Mouse (Mus musculus) heart, postnatal 0 days (tissue): ENCODE results near the gene Mier2. TPM values are rescaled to one million over a fixed set of nuclear protein-coding genes. Genes with fewer than 3 reads are reported as not detected.

ENCODE experiments used
- ATAC-seq: fragments of 200-750 bp; cut with Nextera tagmentation; 2 replicates; pipeline ENCODE4 v1.8.0; 2017; ENCODE audit warnings: low read depth, moderate number of reproducible peaks, moderate library complexity; ENCODE audit not compliant: insufficient read depth
- DNase-seq: peaks from one replicate; pipeline ENCODE4 v3.0.0-alpha.2; 2016; ENCODE audit warnings: low spot score
- H3K27ac ChIP-seq: fragments of 300-500 bp; sonication (generic); 2 replicates; pipeline ENCODE4 v1.5.1; 2014; ENCODE audit warnings: low read depth, mild to moderate bottlenecking
- H3K27me3 ChIP-seq: fragments of 300-500 bp; sonication (generic); 2 replicates; pipeline ENCODE4 v1.6.1; 2014; ENCODE audit warnings: low read length, mixed read lengths; ENCODE audit not compliant: control insufficient read depth, insufficient read depth
- H3K36me3 ChIP-seq: fragments of 300-500 bp; sonication (generic); replicated peaks from 2 replicates; pipeline ENCODE4 v1.6.1; 2014; ENCODE audit warnings: low read length, mixed read lengths; ENCODE audit not compliant: control insufficient read depth, insufficient read depth
- H3K4me1 ChIP-seq: fragments of 300-500 bp; sonication (generic); 2 replicates; pipeline ENCODE4 v1.6.1; 2014; ENCODE audit warnings: antibody characterized with exemption; ENCODE audit not compliant: control insufficient read depth, insufficient read depth
- H3K4me2 ChIP-seq: fragments of 300-500 bp; sonication (generic); 2 replicates; pipeline ENCODE4 v1.6.1; 2014; ENCODE audit warnings: low read depth, mild to moderate bottlenecking, low read length, moderate library complexity
- H3K4me3 ChIP-seq: fragments of 300-500 bp; sonication (generic); 2 replicates; pipeline ENCODE4 v1.5.1; 2014; ENCODE audit warnings: low read depth, low read length
- H3K9ac ChIP-seq: fragments of 300-500 bp; sonication (generic); replicated peaks from 2 replicates; pipeline ENCODE4 v1.6.1; 2014; ENCODE audit warnings: low read depth, low read length, mixed read lengths
- H3K9me3 ChIP-seq: fragments of 300-500 bp; sonication (generic); replicated peaks from 2 replicates; pipeline ENCODE4 v1.6.1; 2016; ENCODE audit warnings: low read length; ENCODE audit not compliant: control insufficient read depth
- CTCF ChIP-seq: IDR thresholded peaks from 2 replicates; pipeline ENCODE4 v1.5.1; 2016; ENCODE audit warnings: antibody characterized with exemption, control low read depth, low read depth
- EP300 ChIP-seq: IDR thresholded peaks from 2 replicates; pipeline ENCODE4 v1.6.1; 2016; ENCODE audit warnings: antibody characterized with exemption, low read depth
- WGBS: fragments of 180-500 bp; shearing (Covaris S2); extraction: QIAGEN DNeasy Blood & Tissue Kit; methylation state at CpG from one replicate; pipeline ENCODE4 v1.1.7; 2014; 5-methylcytosine and 5-hydroxymethylcytosine counted together
- polyA plus RNA-seq: library from polyadenylated mRNA; unstranded; fragments of >200 nt; fragmentation: Nextera tagmentation; extraction: Ambion mirVana; gene quantifications from 2 replicates; pipeline ENCODE4 v1.2.1, GENCODE M21; 2015
- total RNA-seq: library from RNA; depleted of rRNA; stranded (reverse); fragments of >200 nt; gene quantifications from 2 replicates; pipeline ENCODE4 v1.2.3, GENCODE M21; 2014; ENCODE audit warnings: low replicate concordance

The Mier2 gene
- total and polyA plus RNA-seq, 2 experiments from 2014 or later: 12.0 to 32.7 TPM

DNA sequence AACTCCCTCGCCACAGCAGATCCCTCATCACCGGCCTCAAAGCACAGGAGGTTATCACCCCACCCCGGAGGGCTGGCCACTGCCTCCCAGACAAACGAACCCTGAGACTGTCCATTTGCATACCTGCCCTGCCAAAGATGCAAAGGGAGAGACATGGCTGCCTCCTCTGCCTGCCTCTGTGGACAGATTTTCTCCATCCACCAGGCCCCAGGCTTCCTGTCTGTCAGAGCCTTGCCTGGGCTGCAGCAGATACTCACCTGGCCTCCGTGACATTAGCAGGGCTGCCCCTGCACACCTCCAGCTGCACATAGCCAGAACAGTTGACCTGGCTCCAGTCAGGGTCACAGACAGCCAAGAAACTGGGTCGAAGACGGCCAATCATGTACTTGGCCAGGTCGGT, 24.8 kb downstream of the Mier2 start:
- H3K27ac ChIP-seq: no peak overlapping the region
- no peaks in the 10 kb centered on the region for H3K9me3 ChIP-seq
- H3K4me3 ChIP-seq: no peak overlapping the region
- TF ChIP-seq EP300 (no peak), CTCF (no peak)
- peaks cover 10% of the 10 kb centered on the region for H3K4me1 ChIP-seq
- H3K4me2 ChIP-seq: no peak overlapping the region
- H3K9ac ChIP-seq: no peak overlapping the region
- peaks cover 9% of the 10 kb centered on the region; the same call in 1 of the 2 replicates for H3K27me3 ChIP-seq
- H3K36me3 ChIP-seq: no peaks in the 10 kb centered on the region
- 67% methylated on average over 8 of the region's 8 CpGs for WGBS
- ATAC-seq (no peak), DNase-seq (no peak)

DNA sequence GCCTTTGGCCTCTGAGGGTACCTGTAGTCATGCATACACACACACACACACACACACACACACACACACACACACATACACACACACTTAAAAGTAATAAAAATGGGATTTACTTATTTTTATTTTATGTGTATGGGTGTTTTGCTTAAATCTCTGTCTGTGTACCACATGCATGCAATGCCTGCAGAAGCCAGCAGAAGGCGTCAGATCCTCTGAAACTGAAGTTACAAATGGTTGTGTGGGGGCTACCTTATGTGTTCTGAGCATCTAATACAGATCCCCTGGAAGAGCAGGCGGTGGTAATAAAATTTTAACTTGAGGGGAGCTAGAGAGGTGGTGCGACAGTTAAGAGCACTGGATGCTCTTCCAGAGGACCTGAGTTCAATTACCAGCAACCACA, 26.9 kb downstream of the Mier2 start:
- 84% methylated on average over 3 of the region's 3 CpGs for WGBS
- H3K27me3 ChIP-seq: no peaks in the 10 kb centered on the region
- no peaks in the 10 kb centered on the region for H3K36me3 ChIP-seq
- no peak overlapping the region for H3K4me2 ChIP-seq
- H3K4me1 ChIP-seq: no peaks in the 10 kb centered on the region; the same call in 1 of the 2 replicates
- H3K27ac ChIP-seq: no peak overlapping the region
- H3K4me3 ChIP-seq: no peak overlapping the region
- ATAC-seq: no peak
- TF ChIP-seq EP300: no peak
- no peak for TF ChIP-seq CTCF
- no peak overlapping the region for H3K9ac ChIP-seq
- H3K9me3 ChIP-seq: no peaks in the 10 kb centered on the region
- no peak for DNase-seq

DNA sequence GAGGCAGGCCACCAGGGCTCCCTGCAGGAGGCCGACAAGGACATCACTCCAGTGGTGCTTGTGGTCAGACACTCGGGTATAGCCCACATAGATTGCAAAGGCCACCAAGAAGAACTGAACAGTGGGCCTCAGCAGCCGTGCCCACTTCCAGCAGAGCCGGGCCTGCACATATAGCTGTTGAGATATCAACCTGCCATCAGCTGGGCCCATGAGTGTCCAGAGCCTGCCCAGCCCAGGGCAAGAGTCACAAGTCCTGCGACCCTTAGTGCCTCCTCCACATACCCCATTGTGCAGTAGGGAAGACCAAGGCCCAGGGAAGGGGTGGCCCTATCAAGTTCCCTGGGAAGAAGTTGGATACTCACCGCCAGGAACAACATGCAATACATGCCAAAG, 27.6 kb downstream of the Mier2 start:
- Histone ChIP-seq H3K4me1 (no peaks in the 10 kb centered on the region), H3K27me3 (no peaks in the 10 kb centered on the region), H3K36me3 (no peaks in the 10 kb centered on the region), H3K9me3 (no peaks in the 10 kb centered on the region), H3K4me3 (no peak overlapping the region), H3K27ac (no peak overlapping the region), H3K9ac (no peak overlapping the region), H3K4me2 (no peak overlapping the region)
- no peak for TF ChIP-seq CTCF
- no peak for TF ChIP-seq EP300
- DNase-seq: no peak
- ATAC-seq: no peak
- WGBS: 77% methylated on average over 6 of the region's 6 CpGs

DNA sequence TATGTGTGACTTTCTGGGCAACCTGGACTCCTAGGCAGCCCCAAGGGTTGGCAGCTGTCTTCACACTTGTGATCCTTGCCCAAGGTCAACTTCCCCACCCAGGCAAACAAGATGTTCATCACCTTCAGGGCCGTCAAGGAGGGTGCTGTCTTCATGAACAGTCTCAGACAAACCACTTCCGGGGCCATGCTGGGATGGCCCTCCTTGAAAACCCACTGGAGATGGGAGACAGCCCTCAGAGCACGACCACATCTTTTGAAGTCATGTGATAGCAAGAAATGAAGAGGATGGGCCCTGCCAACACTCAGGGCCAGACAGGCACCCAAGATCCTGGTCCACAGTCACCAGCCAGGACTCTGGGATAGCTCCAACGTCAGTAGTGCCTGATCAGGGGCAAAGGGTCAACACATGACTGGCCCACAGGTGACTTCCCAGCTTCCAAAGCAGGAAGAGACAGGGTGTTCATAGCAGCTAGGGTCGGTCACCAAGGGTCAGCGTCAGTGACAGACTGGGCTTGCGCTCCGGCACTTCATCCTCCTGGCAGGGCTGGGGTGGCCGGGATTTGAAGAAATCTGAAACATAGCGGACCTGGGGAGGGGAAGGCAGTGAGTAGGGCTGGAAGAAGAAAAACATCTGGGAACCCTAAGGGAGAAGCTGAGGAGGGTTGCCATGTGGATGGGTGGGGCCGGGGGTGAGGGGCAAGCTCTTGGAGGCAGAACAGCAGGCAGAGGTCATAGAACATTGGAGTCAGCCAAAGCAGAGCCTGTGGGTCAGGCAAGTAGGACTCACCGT, 28.1 kb downstream of the Mier2 start:
- ATAC-seq (no peak), DNase-seq (no peak)
- H3K4me3 ChIP-seq: no peak overlapping the region
- H3K9ac ChIP-seq: no peak overlapping the region
- 90% methylated on average over 12 of the region's 12 CpGs for WGBS
- TF ChIP-seq CTCF (no peak), EP300 (no peak)
- no peaks in the 10 kb centered on the region for H3K36me3 ChIP-seq
- H3K27me3 ChIP-seq: no peaks in the 10 kb centered on the region
- H3K4me2 ChIP-seq: no peak overlapping the region
- no peak overlapping the region for H3K27ac ChIP-seq
- H3K4me1 ChIP-seq: no peaks in the 10 kb centered on the region
- H3K9me3 ChIP-seq: no peaks in the 10 kb centered on the region

DNA sequence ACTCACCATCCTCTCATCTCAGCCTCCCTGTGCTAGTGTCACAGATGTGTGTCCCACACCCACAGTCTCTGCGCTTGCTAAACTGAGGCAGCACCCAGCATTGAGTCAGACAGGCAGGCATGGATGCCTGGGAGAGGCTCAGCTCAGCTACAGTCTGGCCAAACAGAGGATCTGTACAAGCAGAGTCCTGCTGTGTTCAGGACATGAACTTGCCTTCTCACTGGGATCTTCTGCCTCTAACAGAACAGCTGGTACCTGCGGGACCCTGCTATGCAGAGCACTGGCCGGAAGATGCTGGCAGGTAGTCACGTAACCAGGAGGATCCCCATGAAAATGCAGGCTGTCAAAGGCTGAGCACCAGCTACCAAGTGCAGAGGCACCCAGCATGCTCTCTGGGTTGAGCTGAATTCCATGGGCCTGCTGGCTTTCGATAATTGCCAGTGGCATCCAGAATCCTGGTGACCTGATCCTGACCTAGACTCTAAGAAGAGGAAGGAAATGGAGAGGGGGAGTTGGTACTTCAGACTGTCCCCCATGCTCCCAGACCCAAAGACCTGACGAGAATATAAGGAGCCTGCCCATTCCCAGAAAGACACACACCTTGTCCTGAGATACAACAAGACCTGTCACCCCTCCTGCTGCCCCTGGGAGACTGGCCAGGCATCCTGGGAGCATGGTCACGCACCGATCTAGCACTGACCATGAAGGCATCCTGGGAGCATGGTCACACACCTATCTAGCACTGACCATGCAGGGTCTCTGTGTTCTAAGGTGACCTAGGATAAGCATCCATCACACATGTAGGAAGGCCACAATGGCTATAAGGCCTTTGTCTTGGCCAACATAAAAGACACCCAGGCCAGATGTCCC, 29.3 kb downstream of the Mier2 start:
- TF ChIP-seq CTCF (no peak), EP300 (no peak)
- Histone ChIP-seq H3K4me1 (no peaks in the 10 kb centered on the region), H3K36me3 (no peaks in the 10 kb centered on the region), H3K9ac (no peak overlapping the region), H3K4me2 (no peak overlapping the region), H3K9me3 (no peaks in the 10 kb centered on the region), H3K4me3 (no peak overlapping the region), H3K27me3 (no peaks in the 10 kb centered on the region), H3K27ac (no peak overlapping the region)
- DNase-seq (no peak), ATAC-seq (no peak)
- WGBS: 83% methylated on average over 8 of the region's 8 CpGs
